Mouse (Mus musculus) embryonic fibroblast, embryonic 13.5 days (primary cell): ENCODE measurements around the gene Plcg1.

ENCODE experiments used
- CTCF ChIP-seq: IDR thresholded peaks from 2 replicates; pipeline ENCODE4 v1.5.1; 2011; ENCODE audit warnings: mild to moderate bottlenecking, control low read depth, low read length, moderate library complexity, borderline replicate concordance; ENCODE audit not compliant: insufficient read depth
- POLR2A ChIP-seq: IDR thresholded peaks from 2 replicates; pipeline ENCODE4 v1.6.1; 2011; ENCODE audit warnings: low read depth, mild to moderate bottlenecking, control low read depth, low read length, moderate library complexity

- TF ChIP-seq CTCF (peak; percentile 44; the same call in 1 of the 2 replicates), POLR2A (no peak)
These were observed 29.5 kb downstream of the Plcg1 start for GRCm38 (mm10) chr2:160760433-160761184.
